Mouse (Mus musculus) gastrocnemius, adult 18-20 months (tissue): ENCODE results near the gene Peak1. TPM values are rescaled to one million over a fixed set of nuclear protein-coding genes. Genes with fewer than 3 reads are reported as not detected.

ENCODE experiments used
- DNase-seq: peaks from one replicate; pipeline ENCODE4 v3.0.0; 2021; ENCODE audit warnings: low spot score
- total RNA-seq, 2 experiments: library from RNA; stranded (reverse); gene quantifications; 2 replicates each; pipeline ENCODE4 v1.2.3; 2021

Peak1 gene
- total RNA-seq, 2 experiments from 2014 or later, result 12.4 to 14.2 TPM

DNA sequence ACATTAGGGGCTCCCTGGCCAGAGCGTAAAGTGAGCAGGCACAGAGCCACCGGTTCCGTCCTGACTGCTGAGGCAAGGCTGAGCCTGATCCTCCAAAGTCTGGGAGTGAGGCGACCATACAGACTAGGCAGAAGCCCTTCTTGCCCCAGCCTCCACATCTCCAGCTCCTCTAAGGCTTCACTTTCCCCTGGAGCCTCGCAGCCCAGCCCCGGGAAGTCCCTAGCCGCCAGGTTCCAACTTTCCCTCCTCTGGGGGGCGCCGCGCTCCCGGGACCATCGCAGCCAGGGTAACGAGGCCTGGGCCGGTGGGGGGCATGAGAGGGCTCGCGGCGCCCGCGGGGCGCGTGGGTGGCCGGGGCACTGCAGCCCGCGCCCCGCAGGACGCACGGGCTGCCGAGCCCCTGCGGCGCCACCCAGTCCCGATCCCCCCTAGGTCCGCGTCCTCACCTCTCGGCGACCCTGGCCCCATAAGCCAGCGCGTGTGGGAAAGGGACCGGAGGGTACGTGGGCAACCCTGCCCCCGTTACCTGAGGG lies 386 bp downstream of the Peak1 start:
- DNase-seq, result peak; percentile 90

- no peak for DNase-seq
Measured at GRCm38 (mm10) chr9:56415935-56416607, 1.8 kb downstream of the Peak1 start.

DNA sequence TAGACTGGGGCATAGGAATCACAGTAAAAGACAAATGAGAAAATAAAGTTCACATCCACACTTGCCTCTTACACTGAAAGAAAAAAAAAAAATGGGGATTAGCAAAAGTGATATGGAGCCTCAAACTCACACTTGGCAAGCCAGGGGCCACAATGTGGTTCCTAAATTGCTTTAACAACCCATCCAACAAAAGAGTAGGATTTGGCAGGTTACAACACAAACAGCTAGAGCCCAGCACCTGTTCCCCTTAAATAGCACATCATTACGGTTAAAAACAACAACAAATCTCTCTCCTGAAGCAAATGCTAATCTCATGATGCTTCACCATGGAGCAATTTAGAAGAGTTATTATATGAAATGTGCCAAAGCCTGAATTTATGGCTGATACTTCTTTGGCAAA lies 2.5 kb downstream of the Peak1 start:
- no peak for DNase-seq

GRCm38 (mm10) chr9:56414322-56414721 lies 3.5 kb downstream of the Peak1 start:
- DNase-seq, result no peak

- DNase-seq, result no peak
Measured at GRCm38 (mm10) chr9:56412716-56413115, 5.2 kb downstream of the Peak1 start.

DNA sequence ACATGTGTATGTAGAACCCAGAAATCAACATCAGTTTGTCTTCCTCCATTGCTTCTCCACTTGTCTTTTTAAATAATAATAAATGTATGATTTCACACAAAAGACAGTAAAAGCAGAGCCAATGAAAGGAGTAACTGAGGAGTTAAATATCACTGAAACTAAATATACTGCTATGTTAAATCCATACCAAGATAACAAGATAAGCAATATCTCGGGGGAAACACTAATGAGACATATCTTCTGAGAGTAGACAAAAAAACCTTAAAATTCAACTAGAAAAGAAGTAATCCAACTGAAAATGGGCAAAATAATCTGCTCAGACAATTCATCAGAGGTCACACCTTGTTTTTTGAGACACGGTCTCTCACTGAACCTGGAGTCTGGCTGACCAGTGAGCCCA lies 7.9 kb downstream of the Peak1 start:
- DNase-seq, result no peak

- DNase-seq, result no peak
Measured at GRCm38 (mm10) chr9:56404619-56405018, 13.2 kb downstream of the Peak1 start.

DNA sequence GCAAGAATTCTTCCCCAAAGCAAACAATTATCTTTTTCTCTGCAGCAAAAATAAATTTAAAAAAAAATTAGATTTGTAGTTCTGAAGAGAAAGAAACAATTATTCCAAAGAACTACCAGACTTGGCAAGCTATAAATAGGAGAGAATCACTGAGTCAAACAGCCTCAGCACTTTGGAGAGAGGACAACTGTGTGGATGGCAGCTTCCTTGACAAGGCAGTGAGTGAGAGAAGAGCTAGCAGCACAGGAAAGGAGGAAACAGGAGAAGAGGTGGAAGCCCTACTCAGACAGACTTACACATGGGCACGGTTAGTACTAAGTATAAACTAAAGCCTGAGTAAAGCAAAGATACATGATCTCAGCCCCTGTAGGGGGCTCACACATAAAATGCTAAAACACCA lies 21.6 kb downstream of the Peak1 start:
- DNase-seq, result no peak

GRCm38 (mm10) chr9:56392857-56393256 lies 25.0 kb downstream of the Peak1 start:
- DNase-seq, result no peak

GRCm38 (mm10) chr9:56382786-56383185 lies 35.1 kb downstream of the Peak1 start:
- no peak for DNase-seq

- peak; percentile 43 for DNase-seq
Measured at GRCm38 (mm10) chr9:56374401-56374800, 43.5 kb downstream of the Peak1 start.

DNA sequence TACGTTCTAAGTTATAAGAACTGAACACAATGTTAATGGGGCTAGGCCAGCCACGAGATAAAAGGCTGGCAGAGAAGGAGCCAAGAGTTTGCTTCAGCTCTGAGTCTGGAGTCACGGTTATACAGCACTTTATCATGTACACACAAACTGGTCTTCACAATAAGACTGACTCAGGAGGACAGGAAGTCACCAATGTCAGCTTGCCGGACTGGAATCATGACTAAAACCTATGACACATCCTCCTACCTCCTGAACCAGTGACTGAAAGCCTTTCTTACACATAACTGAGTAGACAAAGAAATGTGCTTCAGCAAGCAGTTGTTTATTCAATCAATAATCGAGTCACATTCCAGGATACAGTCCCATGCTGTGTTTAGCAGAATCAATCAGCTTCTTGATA lies 47.2 kb downstream of the Peak1 start:
- DNase-seq, result no peak

- DNase-seq, result no peak
Measured at GRCm38 (mm10) chr9:56368814-56369213, 49.1 kb downstream of the Peak1 start.

DNA sequence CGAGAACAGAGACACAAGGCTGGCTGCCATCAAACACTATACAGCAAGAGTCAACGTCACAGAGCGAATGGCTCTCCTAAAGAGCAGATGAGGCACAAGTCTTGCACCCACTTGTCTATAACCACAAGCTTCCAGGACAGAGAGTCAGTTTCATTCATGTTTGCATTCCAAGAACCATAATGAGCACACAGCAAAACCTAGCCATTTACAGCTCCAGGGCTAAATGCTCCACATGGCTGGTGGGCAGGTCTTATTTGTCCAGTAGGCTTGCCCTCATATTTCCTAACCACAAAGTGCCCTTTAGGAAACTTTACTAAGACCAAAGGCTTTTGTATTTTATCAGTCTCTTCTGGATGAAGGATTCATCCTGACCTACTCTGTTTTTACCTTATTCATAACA lies 54.6 kb downstream of the Peak1 start:
- DNase-seq, result no peak

- DNase-seq, result no peak
Measured at GRCm38 (mm10) chr9:56359261-56359660, 58.6 kb downstream of the Peak1 start.

DNA sequence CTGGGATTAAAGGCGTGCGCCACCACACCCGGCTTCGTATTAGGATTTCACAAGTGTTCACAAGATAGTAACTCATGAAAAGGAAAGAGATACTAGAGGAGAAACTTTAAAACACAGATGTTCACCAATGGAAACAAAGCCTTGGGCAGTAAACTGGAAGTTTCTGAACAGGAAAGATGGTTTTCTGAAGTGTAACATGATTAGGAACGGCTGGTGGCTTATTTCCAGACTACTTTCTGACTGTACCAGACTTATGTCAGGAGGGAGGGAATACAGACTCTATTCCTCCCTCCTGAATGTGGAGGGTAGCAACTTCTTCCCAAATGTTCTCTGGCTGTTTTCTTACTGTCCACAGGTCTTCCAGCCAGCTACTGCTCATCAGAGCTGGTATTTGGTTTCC lies 62.7 kb downstream of the Peak1 start:
- no peak for DNase-seq

GRCm38 (mm10) chr9:56346321-56346720 lies 71.5 kb downstream of the Peak1 start:
- no peak for DNase-seq

DNA sequence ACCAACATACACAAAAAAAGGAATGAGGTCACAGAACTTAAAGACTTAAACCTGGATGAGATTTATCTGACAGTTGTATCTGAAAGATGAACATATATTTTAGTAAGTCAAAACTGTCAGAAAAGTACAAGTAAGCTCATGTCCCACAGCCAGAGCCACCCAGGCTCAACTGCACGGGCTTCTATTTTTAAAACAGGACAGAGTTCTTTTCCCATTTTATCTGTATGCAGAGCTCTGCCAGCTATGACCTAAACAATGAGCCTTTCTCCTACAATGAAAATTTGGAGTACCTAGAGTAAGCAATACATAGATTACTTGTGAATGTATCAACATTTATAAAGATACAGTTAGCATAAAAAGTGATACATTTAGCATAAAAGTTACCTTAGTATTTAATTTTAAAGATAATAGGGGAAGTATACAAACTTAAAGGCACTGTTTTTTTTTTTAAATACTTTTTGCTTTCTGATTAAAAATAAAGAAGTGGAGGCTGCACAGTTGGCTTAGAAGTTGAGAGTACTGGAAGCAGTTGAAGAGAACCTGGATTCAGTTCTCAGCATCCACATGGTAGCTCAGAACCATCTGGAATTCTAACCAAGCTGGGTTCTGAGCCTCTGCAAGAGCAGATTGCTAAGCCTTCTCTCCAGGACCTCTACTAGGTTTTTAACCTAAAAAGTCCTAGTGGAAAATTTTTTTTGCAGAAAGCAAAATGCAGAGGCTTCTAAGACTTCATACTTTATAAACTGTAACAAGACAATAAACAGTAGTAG lies 78.3 kb downstream of the Peak1 start:
- DNase-seq, result no peak

- no peak for DNase-seq
Measured at GRCm38 (mm10) chr9:56334363-56334762, 83.5 kb downstream of the Peak1 start.

- DNase-seq, result no peak
Measured at GRCm38 (mm10) chr9:56332774-56333173, 85.1 kb downstream of the Peak1 start.

GRCm38 (mm10) chr9:56326511-56327005 lies 91.3 kb downstream of the Peak1 start:
- DNase-seq, result no peak

- DNase-seq, result no peak
Measured at GRCm38 (mm10) chr9:56325725-56326124, 92.1 kb downstream of the Peak1 start.
